Mouse (Mus musculus) adrenal gland, adult 8-10 months (tissue): Measurements from ENCODE around the gene Gm49384. TPM values are rescaled to one million over a fixed set of nuclear protein-coding genes. Genes with fewer than 3 reads are reported as not detected.

Experiments used
- DNase-seq: peaks from one replicate; pipeline ENCODE4 v3.0.0; 2022
- total RNA-seq, 4 experiments: library from RNA; stranded (reverse); gene quantifications; 2 replicates each; pipeline ENCODE4 v1.2.4; 2022

The Gm49384 gene
- 1 to 10 TPM; 3.6 to 7.2 (median 5.3) TPM for total RNA-seq

DNA sequence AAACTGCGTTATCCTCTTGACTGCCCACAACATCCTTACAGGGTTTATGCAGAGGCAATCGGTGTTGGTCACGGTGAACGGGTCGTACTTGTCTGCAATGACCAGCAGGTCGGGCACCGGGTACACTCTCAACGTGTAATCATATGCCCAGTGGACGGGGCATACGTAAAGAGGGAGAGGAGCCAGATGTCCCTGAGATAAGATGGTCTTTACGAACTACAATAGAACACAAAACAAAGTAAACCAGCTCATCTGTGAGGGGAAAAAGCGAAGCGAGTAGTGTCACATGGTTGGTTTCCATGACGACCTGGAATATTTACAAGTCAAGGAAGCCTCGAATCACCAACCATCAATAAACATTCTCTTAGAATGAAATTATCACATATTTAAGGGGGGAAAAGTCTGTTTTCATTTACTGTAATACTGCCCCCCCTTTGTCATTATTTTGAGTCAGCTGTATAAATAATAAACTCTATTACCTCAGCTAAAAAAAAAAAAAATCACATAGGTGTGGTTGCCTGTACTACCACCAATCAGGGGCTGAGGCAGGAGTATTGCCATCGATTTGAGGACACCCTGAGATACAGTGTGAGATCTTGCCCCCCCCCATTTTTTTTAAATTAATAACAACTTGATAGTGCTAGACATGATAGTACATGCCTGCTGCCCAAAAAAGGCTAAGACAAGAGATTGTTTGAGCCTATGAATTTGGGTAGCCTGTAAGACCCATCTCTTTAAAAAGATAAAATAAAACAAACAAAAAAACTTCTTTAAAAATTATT, at the start of gene Gm49384:
TSS of gene Gm49384 (minus strand) at position 216 of the 782 bp plus-strand sequence.
- no peak for DNase-seq

GRCm38 (mm10) chr12:69253806-69254205, 49.7 kb upstream of the Gm49384 start:
- no peak for DNase-seq

- no peak for DNase-seq
Measured at GRCm38 (mm10) chr12:69250756-69251155, 46.7 kb upstream of the Gm49384 start.

DNA sequence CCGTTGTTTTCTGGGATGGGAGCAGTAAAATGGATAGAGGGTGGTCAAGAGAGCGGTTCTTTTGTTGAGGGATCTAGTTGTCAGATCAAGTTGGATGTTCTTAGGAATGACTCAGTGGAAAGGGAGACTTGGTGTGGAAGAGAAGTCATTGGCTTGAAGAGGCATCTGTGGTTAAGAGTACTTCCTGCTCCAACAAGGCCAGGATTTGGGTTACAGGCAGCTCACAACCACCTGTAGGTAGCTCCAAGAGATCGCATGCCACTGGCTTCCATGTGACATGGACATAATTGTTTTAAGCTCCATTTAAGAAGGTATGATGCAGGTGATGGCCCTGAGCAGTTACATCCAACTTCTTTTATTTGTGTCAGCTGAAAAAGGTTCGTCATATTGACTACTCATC, 45.7 kb upstream of the Gm49384 start:
- DNase-seq, result no peak

- DNase-seq, result peak; percentile 43
Measured at GRCm38 (mm10) chr12:69241771-69242431, 37.8 kb upstream of the Gm49384 start.

DNA sequence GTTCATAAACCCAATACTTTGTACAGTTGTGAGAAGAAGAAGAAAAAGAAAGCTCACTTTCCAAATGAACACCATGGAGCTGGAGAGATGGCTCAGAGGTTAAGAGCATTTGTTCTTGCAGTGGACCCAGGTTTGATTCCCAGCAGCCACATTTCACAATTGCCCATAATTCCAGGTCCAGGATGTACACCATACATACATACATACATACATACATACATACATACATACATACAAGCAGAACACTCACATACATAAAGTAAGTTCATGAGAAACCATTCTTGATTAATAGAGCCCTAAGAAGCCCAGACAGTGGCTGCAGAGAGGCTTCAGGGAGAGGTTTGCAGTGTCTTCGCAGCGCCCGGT, 37.3 kb upstream of the Gm49384 start:
- no peak for DNase-seq

DNA sequence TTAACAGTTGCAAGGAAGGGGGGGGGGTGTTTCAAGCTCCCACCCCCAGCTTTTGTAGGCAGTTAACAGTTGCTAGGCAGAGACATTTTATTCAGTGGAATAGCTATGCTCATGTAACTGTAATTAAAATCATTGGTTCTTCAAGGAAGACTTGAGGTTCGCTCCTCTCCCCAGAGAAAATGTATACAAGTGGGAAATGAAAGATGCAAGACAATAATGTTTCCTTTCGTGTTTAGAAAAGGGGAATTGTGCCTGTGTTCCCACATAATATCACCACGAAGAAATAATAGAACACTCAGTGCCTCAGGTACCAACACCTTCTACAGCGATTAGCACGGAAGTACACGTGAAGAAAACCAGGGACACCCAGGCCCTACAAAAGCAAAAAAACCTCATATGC, 36.8 kb upstream of the Gm49384 start, which contains the start of gene Klhdc1:
TSS of gene Klhdc1 (plus strand) at position 301 of the 400 bp plus-strand sequence.
- DNase-seq, result no peak

DNA sequence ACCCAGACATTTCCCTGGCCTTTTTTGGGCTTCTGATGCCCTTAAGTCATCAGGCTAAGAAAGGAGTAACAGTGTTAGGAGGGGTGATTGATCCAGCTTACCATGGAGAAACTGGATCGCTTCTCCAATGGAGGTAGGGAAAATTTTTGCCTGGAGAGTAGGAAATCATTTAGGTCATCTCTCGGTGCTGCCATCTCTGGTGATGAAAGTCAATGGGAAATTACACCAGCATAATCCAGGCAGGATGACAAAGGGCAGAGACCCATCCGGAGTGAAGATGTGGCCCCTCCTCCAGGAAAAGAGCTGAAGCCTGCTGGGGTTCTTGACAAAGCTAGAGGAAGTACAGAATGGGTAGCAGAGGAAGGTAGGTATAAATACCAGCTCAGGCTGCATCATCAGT, 34.2 kb upstream of the Gm49384 start:
- DNase-seq, result no peak

- no peak for DNase-seq
Measured at GRCm38 (mm10) chr12:69235782-69236181, 31.7 kb upstream of the Gm49384 start.

DNA sequence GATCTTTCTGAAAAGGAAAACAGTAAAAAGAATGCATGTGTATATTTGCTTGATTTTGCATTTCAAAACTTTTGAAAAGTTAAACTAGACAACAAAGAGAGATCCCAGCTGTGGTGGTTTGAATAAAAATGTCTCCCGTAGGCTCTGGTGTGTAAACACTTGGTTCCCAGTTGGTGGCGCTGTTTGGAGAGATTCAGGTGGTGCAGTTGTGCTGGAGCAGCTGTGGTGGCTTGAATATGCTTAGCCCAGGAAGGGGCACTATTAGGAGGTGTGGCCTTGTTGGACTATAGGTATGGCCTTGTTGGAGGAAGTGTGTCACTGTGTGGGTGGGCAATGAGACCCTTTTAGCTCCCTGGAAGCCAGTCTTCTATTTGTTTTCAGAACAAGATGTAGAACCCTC, 25.2 kb upstream of the Gm49384 start:
- no peak for DNase-seq

- DNase-seq, result peak; percentile 69
Measured at GRCm38 (mm10) chr12:69227776-69228466, 23.9 kb upstream of the Gm49384 start, which contains the start of gene Pole2. Gene Pole2 (minus strand): TSS chr12:69228195.

- no peak for DNase-seq
Measured at GRCm38 (mm10) chr12:69220613-69221277, 16.7 kb upstream of the Gm49384 start.

DNA sequence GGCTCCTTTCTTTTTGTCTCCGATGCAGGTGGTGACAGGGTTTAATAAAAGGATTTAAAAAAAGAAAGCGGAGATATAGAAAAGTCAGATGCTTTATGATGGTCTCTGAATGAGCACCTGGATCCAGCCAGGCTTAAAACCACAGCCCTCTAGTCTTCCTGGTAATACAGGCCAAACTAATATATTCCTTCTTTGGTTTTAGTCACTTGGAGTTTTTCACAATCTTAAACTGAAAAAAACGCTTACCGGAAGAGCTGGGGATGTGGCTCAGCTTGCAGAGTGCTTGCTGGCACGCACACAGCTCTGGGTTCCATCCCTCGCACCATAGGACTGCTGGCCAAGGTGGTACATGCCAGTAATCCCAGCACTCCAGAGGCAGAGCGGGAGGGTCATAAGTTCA, 12.5 kb upstream of the Gm49384 start:
- no peak for DNase-seq

GRCm38 (mm10) chr12:69215000-69215785, 11.1 kb upstream of the Gm49384 start:
- peak; percentile 34 for DNase-seq

- no peak for DNase-seq
Measured at GRCm38 (mm10) chr12:69214393-69214792, 10.3 kb upstream of the Gm49384 start.

GRCm38 (mm10) chr12:69213186-69213777, 9.2 kb upstream of the Gm49384 start:
- DNase-seq, result no peak

GRCm38 (mm10) chr12:69211057-69211456, 7.0 kb upstream of the Gm49384 start:
- no peak for DNase-seq

DNA sequence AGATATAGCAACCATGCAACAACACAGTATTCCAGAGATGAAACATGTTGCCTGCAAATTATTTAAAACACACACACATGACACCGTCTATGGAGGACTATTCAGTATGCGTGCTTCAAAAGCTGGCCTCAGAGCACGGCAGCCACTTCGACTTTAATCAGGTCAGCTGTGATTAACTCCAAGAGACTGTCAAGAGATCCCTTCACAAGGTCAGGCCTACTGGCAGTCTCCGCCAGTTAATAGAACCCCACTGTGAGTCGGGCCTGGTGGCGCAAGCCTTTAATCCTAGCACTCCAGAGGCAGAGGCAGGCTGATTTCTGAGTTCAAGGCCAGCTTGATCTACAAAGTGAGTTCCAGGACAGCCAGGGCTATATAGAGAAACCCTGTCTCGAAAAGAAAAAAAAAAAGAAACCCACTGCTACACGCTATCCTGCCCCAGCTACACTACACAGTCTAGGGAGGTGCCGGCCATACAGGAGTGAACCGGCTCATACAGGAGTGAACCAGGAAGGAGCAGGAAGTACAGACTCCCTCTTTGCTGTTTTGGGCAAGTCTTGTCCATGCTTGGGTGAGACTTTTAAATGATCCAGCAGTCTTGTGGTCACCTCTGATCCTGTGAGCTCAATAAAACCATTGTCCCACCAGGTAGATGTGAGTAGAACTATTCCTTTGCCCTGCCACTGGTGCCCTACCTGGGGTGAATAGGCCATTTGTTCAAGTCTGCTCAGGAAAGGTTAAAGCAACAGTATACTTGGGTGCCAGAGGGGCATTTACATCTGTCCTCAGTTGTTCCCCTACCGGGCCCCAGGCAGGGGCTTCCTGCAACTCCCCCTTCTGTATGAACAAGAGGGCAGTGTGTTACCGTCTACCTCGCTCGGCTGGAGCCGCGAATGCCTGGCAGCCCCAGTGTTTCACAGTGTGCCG, 6.3 kb upstream of the Gm49384 start:
- DNase-seq, result no peak

GRCm38 (mm10) chr12:69208520-69208919, 4.5 kb upstream of the Gm49384 start:
- DNase-seq, result no peak

GRCm38 (mm10) chr12:69207926-69208325, 3.9 kb upstream of the Gm49384 start:
- no peak for DNase-seq
